Mouse (Mus musculus): ENCODE measurements around the gene Tmpo.

DNA sequence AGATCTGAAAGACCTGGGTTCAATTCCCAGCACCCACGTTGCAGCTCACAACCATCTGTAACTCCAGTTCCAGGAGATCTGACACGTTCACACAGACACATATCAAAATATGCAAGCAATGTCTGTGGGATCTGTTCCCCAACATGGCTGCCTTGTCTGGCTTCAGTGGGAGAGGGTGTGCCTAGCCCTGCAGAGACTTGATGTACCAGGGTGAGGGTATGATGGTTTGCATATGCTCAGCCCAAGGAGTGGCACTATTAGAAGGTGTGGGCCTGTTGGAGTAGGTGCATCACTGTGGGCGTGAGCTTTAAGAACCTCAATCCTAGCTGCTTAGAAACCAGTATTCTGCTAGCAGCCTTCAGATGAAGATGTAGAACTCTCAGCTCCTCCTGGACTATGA lies 75.1 kb downstream of the Tmpo start:
- TF ChIP-seq CTCF (IDR thresholded peaks at IDR 0.05), result no peak
- TF ChIP-seq POLR2A (IDR thresholded peaks at IDR 0.05; ENCODE audit: insufficient read depth, low read depth, low read length), result no peak
